Mouse (Mus musculus) lung, postnatal 0 days (tissue): Measurements from ENCODE around the gene Plxdc2.

ENCODE experiments used
- CTCF ChIP-seq: IDR thresholded peaks from 2 replicates; pipeline ENCODE4 v1.5.1; 2016; ENCODE audit warnings: antibody characterized with exemption, mild to moderate bottlenecking
- EP300 ChIP-seq: IDR thresholded peaks from 2 replicates; pipeline ENCODE4 v1.6.1; 2016; ENCODE audit warnings: antibody characterized with exemption, mild to moderate bottlenecking, control low read depth

GRCm38 (mm10) chr2:16545207-16545606, 189.1 kb downstream of the Plxdc2 start:
- TF ChIP-seq CTCF (no peak), EP300 (no peak)
